Mouse (Mus musculus) cortical plate, adult 2 months (tissue): ENCODE measurements at regions not wholly inside any gene's neighbourhood (a gene's known extent, or its start where the extent isn't known, plus 50 kb on each side); places are given as distances from the start of the nearest gene placed in this dataset.

Source experiments
- H3K27ac ChIP-seq: fragments of 200-500 bp; 2 replicates; pipeline ENCODE4 v1.5.1; 2012; ENCODE audit warnings: low read length, control low read depth, inconsistent platforms; ENCODE audit not compliant: insufficient read depth
- H3K4me1 ChIP-seq: fragments of 200-500 bp; 2 replicates; pipeline ENCODE4 v1.6.1; 2011; ENCODE audit warnings: low read length; ENCODE audit not compliant: control insufficient read depth, insufficient read depth
- H3K4me3 ChIP-seq: fragments of 200-500 bp; 2 replicates; pipeline ENCODE4 v1.5.1; 2011; ENCODE audit warnings: mild to moderate bottlenecking, low read length, control low read depth; ENCODE audit not compliant: insufficient read depth
- CTCF ChIP-seq: fragments of 200-500 bp; IDR thresholded peaks from 2 replicates; pipeline ENCODE4 v1.5.1; 2011; ENCODE audit warnings: mild to moderate bottlenecking, control low read depth, low read length; ENCODE audit not compliant: insufficient read depth; ENCODE audit errors: extremely low read depth
- POLR2A ChIP-seq: fragments of 200-500 bp; IDR thresholded peaks from 2 replicates; pipeline ENCODE4 v1.6.1; 2011; ENCODE audit warnings: mild to moderate bottlenecking, low read length, control low read depth; ENCODE audit not compliant: insufficient read depth; ENCODE audit errors: extremely low read depth

GRCm38 (mm10) chr4:91111684-91112681, 288.6 kb downstream of the Elavl2 start:
- no peak overlapping the region for H3K4me3 ChIP-seq
- H3K27ac ChIP-seq: no peak overlapping the region
- no peak for TF ChIP-seq CTCF
- TF ChIP-seq POLR2A: no peak
- no peaks in the 10 kb centered on the region; the same call in 1 of the 2 replicates for H3K4me1 ChIP-seq

- peaks cover 2% of the 10 kb centered on the region for H3K4me1 ChIP-seq
- TF ChIP-seq POLR2A: no peak
- no peak for TF ChIP-seq CTCF
- H3K4me3 ChIP-seq: no peak overlapping the region
- no peak overlapping the region for H3K27ac ChIP-seq
Measured at GRCm38 (mm10) chr4:91096086-91096485, 304.5 kb downstream of the Elavl2 start.

- TF ChIP-seq POLR2A (no peak), CTCF (no peak)
- Histone ChIP-seq H3K27ac (no peak overlapping the region), H3K4me3 (no peak overlapping the region), H3K4me1 (peaks cover 2% of the 10 kb centered on the region)
Measured at GRCm38 (mm10) chr4:91094382-91094781, 306.2 kb downstream of the Elavl2 start.

- H3K27ac ChIP-seq: no peak overlapping the region
- TF ChIP-seq CTCF (no peak), POLR2A (no peak)
- H3K4me3 ChIP-seq: no peak overlapping the region
- H3K4me1 ChIP-seq: peaks cover 2% of the 10 kb centered on the region
Measured at GRCm38 (mm10) chr4:91093885-91094284, 306.7 kb downstream of the Elavl2 start.

GRCm38 (mm10) chr4:91092323-91092722, 308.3 kb downstream of the Elavl2 start:
- TF ChIP-seq CTCF (no peak), POLR2A (no peak)
- no peak overlapping the region for H3K27ac ChIP-seq

GRCm38 (mm10) chr4:91091910-91092309, 308.7 kb downstream of the Elavl2 start:
- H3K4me1 ChIP-seq: peaks cover 2% of the 10 kb centered on the region
- TF ChIP-seq POLR2A: no peak
- TF ChIP-seq CTCF: no peak
- no peak overlapping the region for H3K4me3 ChIP-seq
- no peak overlapping the region for H3K27ac ChIP-seq

More at GRCm38 (mm10) chr4:91092323-91092722, 308.3 kb downstream of the Elavl2 start:
- no peak overlapping the region for H3K4me3 ChIP-seq
- H3K4me1 ChIP-seq: peaks cover 2% of the 10 kb centered on the region

- H3K4me3 ChIP-seq: no peak overlapping the region
- TF ChIP-seq POLR2A (no peak), CTCF (peak; percentile 31; the same call in 1 of the 2 replicates)
- peaks cover 2% of the 10 kb centered on the region; the same call in 1 of the 2 replicates for H3K4me1 ChIP-seq
- no peak overlapping the region for H3K27ac ChIP-seq
Measured at GRCm38 (mm10) chr4:91083950-91084349, 316.6 kb downstream of the Elavl2 start.

- Histone ChIP-seq H3K27ac (no peak overlapping the region), H3K4me3 (no peak overlapping the region), H3K4me1 (peaks cover 2% of the 10 kb centered on the region; the same call in 1 of the 2 replicates)
- TF ChIP-seq CTCF (no peak), POLR2A (no peak)
Measured at GRCm38 (mm10) chr4:91081447-91081846, 319.1 kb downstream of the Elavl2 start.

GRCm38 (mm10) chr4:91080620-91081441, 319.8 kb downstream of the Elavl2 start:
- no peak overlapping the region for H3K27ac ChIP-seq
- peaks cover 2% of the 10 kb centered on the region; the same call in 1 of the 2 replicates for H3K4me1 ChIP-seq
- no peak overlapping the region for H3K4me3 ChIP-seq
- TF ChIP-seq POLR2A: no peak
- TF ChIP-seq CTCF: no peak
